Mouse (Mus musculus) retina, embryonic 14.5 days (tissue): ENCODE results near the gene Tbc1d4.
A peak's percentile ranks its signal among the peaks of the same experiment; 100 is the strongest.
"Not testable (repeated sequence)": the region's sequence is repeated elsewhere in the genome, so short reads cannot be mapped to it uniquely, and the experiment has no call there.

Experiments
- DNase-seq: peaks from one replicate; pipeline ENCODE4 v3.0.0-alpha.2; 2015; ENCODE audit warnings: low spot score

Gene Tbc1d4

GRCm38 (mm10) chr14:101595301-101596080, 13.5 kb downstream of the Tbc1d4 start:
- DNase-seq = no peak

DNA sequence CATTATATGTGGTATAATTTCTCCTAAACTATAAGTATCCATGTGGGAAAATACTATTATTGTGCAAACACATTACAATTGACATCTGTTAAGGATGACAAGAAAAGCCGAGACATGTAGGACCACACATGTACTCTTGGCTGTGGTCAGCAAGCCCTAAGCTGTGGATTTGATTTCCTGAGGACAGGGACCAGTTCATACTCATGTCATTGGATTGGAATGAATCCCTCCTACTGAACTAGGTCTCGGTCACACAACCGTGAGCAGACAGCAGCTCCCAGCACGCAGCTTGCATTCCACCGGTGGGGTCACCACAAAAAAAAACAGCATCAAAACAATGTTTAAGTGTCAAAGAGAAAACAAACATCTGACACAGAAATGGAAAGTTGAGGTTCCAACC, 15.0 kb downstream of the Tbc1d4 start:
- no peak for DNase-seq

DNA sequence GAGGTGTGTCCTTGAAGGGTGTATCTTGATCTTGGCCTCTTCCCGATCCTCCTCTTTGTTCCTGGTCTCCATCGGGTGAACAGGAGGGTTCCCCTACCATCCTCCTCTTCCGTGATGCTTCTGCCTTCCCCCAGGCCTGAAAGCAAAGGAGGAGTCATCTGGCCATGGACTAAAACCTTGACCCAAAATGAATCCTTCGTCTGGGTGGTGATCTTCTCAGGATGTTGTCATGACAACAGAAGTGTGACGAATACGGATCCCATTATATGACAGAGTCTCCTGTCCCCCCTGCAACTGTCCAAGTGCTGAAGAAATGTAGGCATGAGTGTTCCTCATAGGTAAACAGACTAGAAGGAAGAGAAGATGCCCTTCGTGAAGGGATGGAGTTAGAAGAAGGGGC, 15.7 kb downstream of the Tbc1d4 start:
- DNase-seq = no peak

GRCm38 (mm10) chr14:101591101-101591500, 17.9 kb downstream of the Tbc1d4 start:
- DNase-seq = no peak

GRCm38 (mm10) chr14:101588209-101588991, 20.6 kb downstream of the Tbc1d4 start:
- DNase-seq = not testable (repeated sequence)

DNA sequence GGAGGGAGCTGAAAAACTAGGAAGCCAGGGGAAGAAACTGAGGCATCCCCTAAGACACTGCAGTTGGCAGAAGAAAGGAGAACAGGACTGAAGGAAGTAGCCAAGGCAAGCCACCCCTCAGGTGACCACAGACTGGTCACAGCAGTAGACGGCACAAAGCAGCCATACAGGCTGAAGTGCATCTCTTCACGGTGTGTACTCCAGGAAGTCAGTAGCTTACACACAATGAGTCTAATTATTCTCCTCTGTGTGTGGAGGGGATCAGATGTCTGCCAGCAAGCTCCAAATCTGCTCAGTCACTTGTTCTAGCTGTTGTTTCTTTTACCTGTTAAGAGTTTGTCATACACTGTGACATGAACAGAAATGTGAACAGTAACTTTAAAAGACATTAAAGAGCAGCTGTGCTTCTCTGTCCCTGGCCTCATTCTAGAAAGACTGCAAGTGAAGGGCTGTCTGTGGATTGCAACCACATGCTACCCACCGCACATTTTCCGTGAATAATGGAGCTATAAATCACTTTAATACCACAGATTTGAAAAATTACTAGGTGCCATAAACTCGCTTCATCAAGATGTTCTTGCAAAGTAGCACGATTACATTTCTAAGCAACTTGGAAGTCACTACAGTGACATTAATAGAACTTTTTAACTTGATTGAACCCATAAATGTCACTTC, 21.5 kb downstream of the Tbc1d4 start:
- not testable (repeated sequence) for DNase-seq

DNA sequence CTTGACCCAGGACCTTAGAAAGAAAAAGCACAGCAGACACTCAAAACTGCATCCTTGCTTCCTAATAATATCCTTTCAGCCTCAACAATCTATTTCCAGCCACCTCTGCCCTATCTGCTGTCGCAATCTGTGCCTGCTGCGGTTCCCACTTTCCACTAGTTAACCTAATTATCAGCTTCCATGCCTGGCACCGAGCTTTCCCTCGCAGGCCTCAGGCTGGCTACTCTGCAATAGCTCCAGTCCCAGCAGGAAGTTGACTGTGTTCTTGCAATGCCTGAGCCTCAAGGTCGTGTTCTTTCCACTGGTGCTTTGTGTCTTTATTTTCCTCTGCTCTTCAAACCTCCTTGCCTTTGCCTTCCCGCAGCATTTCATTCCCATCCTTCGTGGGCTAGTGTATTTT, 22.9 kb downstream of the Tbc1d4 start:
- DNase-seq = no peak

DNA sequence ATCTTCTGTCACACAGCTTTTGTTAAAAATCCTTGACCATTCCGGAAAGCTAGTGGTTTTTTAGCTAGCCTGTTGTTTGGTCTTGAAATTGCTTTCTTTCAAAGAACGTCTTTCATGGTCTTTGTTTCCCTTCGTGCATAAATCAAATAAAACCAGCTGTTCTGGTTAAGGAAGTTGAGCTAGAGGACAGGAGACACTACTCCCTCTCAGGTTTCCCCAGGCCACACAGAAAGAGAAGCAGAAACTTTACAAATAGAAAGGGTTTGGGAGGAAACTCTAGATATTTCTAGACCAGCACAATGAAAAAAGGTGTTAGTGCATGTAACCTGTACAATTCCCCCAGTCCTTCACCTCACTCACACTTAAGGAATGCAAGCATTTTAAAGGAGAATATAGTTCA, 33.3 kb downstream of the Tbc1d4 start:
- DNase-seq = no peak

DNA sequence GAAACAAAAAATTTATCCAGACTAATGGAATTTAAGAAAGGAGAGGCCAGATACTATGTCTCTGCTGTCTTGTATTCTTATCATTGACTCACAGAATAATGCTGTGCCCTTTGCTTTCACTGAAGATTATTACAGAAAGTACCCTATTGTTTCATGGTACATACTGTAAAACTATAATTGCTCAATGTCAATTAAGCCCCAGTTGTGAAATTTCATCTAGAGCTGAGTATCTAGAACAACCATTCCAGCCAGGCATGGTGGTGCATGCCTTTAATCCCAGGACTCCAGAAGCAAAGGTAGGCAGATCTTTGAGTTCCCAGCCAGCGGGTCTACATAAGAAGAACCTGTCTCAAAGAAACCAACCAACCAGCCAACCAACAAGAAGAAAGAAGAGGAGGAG, 34.5 kb downstream of the Tbc1d4 start:
- DNase-seq = no peak

DNA sequence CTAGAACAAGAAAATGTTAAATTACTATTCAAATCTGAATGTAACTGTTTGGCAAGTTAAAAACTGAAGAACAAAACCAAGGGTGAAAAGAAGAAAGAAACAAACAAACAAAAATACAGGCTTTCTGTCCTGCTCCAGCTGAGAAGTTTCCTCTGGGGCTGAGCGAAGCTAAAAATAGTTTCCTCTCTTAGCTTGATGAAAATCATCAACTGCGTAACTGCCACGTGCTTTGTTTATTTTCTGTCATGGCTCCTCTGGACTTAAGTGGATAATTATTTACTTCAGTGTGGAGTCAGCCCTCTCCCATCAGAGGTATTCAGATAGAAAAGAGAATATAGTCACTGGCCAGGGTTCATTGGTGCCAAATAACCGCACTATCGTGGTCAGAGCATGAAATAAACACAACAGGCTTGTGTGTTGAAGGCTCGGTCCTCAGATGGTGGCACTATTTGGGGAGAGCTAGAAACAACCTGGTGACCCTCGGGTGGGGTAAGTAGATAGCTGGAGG, 35.8 kb downstream of the Tbc1d4 start:
- no peak for DNase-seq

DNA sequence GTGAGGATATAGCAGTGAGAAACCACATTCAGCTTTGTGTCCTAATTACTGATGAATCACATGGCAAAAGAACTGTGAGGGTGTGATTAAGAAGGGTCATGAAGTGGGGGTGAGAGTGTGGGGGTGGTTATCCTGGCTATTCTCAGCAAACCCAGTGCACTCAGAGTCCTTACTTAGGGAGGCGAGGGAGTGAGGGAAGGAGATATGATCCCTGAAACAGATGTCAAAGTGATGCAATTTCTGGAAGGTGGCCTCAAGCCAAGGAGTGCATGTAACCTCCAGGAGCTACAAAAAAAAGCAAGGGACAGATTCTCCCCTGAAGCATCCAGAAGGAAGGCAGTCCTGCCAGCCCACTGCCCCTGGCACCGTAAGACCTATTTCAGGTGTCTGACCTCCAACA, 40.2 kb downstream of the Tbc1d4 start:
- no peak for DNase-seq

- no peak for DNase-seq
These were observed 42.3 kb downstream of the Tbc1d4 start for GRCm38 (mm10) chr14:101566717-101567116.

DNA sequence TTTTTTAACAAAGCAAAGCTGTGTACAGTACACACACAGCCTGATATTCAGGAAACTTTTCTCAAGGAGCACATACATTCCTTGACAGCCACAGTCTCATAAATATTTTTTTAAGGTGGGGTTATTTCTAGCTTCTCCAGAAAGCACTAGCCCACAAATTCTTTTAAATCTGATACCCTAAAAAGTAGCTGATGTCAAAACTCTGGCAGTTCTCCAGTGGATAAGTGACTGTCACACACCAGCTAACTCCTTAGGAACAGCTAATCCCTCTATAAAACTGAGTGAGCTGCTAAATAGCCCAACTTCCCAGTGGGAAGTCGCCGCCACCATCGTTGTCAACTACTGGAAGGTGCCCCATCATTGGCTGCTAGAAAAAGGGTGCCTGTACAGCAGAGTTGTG, 43.3 kb downstream of the Tbc1d4 start:
- no peak for DNase-seq

DNA sequence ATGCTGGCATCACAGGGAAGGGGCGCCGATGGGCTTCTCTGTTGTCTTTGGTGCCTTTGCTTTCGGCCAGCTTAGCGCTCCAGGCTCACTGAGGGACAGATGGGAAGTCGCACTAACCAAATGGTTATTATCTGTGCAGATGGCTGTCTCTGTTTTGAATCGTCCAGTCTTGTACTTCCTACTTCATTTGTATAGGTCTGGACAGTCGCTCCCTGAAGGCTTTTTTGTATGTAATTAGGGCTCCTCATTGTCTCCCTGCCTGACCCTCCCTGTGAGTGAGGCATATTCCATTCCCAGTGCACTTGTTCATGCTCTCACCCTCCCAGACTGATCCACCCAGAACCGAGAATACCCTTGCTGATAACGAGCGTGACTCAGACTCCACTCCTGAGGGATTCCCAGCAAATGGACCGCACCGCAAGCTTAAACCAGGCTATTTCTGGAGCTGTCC, 47.7 kb downstream of the Tbc1d4 start:
- peak; percentile 37 for DNase-seq

DNA sequence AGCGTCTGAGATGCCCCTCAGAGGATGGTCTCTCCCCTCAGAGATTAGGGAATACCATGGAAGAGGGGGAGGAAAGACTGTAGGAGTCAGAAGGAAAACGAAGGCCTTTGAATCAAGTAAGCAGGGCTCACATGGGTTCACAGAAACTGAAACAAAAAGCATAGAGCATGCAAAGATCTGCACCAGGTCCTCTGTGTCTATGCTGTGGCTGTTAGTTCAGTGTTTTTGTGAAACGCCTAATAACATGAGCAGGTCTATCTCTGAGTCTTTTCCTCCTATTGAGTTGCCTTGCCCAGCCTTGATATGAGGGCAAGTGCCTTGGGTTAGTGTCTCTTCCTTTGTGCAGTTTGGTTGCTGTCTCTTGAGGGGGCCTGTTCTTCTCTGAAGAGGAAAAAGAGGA, 49.5 kb downstream of the Tbc1d4 start:
- no peak for DNase-seq

DNA sequence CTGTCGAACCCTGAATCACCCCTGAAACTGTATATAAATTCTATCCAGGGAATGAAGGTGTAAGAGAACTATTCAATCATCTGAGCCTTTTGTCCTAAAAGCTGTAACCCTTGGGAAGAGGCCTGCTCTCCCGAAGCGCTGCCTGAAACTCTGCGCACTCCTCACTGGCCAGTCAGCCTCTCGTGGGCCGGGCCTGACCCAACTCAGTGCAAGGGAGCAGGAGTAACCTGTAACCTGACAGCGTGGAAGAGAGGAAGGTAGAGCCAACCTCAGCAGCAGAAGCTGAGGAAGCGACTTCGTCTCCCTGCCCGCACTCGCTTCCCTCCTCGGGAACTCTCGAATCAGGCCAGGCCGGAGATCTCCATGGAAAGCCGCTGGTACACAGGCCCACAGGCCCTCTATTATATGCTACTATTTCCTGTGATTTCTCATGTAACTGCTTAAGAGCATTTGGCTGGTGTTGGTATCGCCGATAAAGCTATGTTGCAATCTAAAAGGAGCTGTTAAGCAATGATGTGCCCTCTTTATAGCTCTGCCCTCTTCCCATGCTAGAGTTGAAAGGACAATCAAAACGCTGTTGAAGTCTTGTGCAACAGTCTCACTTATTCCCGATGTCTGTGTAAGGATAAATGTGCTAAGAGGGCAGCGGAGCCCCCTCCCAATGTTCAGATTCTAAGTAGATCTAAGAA, 60.0 kb downstream of the Tbc1d4 start:
- no peak for DNase-seq

DNA sequence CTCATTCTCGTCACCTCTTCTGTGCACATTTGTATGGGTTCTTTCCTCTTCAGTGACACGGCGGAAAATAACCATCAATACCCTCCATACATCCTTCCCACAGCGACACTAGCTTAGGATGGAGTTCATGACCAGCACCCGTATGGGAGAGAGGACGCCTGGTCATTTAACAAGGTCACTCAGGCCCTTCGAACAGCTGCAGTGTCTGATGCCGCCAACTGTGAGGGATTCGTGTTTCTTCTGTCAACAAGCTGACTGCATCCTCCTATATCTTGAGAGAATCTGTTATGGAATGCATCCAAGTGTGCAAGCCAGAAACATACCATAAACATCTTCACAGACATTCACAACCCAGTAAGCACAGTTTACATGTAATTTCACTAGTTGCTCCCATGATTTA, 67.1 kb downstream of the Tbc1d4 start:
- no peak for DNase-seq

DNA sequence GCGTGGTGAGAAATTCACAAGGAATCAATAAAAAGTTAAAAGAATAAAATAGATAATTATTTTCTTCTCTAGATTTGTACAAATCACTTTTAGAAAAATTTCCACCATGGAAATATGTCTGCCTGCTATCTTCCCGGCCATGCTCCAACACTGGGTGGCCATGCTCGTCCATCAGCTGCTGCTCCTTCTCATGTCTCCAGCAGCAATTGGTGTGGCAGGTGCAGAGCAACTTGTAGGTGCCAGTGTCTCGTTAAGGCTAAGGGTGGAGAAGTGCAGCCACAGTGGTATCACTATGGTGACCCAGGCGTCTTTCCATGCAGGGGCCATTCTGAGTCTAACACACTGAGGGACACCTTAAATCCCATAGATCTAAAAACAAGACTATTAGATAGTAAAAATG, 67.8 kb downstream of the Tbc1d4 start:
- no peak for DNase-seq

DNA sequence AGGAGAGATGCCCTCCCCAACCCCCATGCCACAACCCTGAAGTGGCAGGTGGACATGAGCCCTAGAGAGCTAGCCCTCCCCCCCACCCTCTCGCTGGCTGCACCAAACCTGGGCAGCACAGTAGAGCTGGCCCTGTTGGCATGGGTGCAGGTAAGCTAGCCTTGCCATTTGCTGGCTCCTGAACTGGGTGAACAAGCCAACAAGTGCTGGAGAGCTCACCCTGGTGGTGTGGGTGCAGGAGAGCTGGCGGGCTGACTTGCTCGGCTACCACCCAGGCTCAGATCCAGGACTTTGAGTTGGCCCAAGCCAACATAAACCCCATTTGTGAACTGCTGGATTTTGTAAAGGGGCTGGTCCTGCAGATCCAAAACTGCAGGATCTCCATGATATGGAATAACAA, 68.5 kb downstream of the Tbc1d4 start:
- DNase-seq = no peak

DNA sequence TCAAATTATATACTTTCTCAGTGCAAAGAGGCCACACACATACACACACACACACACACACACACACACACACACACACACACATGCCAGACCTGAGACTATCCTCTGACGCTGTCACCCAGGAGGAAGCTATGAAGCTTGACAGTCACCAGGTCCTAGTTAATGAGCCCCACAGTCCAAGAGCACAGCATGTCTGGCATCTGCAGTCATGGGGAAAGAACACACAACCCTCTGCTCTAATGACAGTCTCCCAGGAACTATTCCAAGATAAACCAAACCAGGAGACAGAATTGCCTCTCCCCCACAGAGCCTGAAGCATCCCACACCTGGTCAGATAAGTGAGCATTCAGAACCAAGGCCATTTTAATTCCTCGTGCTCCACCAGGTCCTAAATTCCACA, 71.1 kb downstream of the Tbc1d4 start:
- peak; percentile 56 for DNase-seq

DNA sequence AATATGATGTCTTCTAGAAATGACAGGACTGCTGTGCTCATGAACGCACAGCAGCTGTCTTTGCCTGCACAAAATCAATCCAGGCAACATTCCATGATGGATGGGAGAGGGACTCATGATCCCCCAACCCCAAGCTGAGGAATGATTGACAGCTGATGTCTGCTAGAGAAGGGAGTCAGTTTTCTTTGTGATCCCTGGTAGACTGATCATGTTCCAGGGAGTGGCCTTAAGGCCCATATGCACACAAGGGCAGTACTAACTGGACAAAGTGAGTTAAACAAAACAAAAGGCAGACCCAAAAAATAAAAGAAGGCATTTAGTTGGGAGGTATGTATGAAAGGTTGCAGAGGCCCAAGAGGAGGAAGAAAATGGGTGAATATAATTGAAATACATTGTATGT, 71.6 kb downstream of the Tbc1d4 start:
- peak; percentile 25 for DNase-seq

DNA sequence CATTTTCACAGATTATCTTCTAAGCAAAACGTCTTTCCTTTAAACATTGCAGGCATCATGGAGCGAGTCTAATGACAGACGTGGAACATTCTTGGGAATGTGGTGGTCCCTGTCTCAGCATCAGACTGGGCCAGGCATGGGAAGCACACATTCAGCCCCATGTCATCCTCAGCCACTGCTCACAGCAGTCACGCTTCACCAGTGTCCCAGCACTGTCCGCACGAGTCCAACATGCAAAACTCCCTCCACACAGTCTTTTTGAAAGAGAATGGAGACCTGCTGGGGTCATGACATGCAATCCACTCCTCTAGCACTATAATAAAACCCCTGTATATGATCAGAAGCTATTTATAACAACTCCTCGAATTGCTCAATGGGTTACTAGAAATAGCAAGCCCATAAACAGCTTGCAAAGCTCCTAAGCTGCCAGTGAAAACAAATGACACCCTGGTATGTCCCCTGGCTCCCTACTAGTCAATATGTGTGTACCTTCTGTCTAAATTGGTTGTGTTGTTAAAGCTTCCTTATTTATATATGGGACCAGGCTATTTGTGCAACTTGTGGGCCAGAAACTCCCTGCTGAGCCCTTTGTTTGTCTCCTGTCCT, 76.8 kb downstream of the Tbc1d4 start:
- DNase-seq = no peak
